Mouse (Mus musculus) kidney, postnatal 25 days (tissue): ENCODE results near the gene Ptgfrn.

Source experiments
- DNase-seq, 2 experiments: peaks; one replicate each; pipeline ENCODE4 v3.0.0; 2021; ENCODE audit warnings: mixed read lengths in 2 of 2

Gene Ptgfrn

DNA sequence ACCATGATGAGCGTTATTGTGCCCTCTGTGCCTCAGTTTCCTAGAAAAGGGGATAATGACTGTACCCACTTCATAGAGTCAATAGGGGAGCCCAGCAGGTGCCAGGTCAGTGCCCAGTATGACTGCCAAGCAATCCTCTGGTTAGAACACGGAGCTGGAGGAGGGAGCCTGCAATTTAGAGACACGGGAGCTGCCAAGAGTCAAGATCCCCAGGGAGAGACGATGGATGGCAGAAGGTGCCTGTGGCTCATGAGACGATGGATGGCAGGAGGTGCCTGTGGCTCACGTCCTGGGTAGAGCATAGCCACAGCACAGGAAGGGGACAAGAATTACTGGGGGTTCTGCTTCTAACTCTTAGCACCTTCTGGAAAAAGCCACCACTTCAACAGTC is 32.4 kb downstream of the Ptgfrn start:
- peak in 1 of 2 experiments; percentile 35 for DNase-seq

DNA sequence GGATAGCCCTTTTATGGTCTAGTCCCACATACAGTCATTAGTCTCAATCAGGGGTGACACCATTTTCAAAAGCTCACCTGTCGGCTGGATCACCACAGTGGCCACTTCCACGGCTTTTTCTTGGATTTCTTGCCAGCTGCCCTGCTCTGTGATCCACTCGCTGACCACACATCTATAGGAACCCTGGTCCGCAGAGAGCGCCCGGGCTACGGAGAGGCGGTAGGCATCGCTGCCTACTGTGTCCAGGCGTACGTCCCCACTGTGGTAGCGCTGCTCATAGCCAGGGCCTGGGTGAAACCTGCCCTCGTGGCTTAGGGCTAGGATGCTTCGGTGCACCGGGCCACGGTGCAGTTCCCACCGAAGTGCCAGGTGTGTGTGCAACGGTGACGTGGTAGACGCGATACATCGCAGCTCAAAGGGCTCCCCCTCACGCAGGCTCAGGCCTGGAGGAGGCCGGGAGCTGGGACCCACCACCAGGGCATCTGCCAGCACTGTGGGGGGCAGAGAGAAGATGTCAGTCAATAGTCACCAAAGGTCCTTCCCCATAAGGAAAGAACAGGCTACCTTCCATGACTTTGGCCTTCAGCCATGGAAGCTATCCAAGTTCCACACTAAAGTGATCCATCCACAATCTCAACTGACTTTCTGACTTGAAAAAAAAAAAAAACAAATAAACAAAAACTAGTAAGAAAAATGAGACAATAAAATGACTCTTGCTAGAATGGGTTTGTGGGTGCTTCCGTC is 32.9 kb downstream of the Ptgfrn start:
- peak; percentile 43 to 50 for DNase-seq

DNA sequence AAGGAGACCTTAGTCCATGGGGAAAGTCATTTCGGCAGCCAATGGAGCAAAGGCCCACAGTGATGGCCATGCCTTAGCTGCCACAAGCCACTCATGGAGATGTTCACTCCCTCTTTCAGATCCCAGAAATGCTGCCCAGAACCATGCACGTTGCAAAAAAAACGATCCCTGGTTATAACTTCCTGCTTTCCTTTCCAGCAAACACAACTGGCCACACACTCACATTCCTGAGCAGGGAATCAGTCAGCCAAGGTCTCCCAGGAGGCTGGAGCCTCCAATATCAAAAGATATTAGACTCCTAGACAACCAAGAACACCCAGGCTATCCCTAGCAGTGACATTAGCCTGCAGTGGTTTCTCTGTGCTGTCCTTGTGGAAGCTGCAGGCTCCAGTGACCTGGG is 34.2 kb downstream of the Ptgfrn start:
- no peak for DNase-seq

DNA sequence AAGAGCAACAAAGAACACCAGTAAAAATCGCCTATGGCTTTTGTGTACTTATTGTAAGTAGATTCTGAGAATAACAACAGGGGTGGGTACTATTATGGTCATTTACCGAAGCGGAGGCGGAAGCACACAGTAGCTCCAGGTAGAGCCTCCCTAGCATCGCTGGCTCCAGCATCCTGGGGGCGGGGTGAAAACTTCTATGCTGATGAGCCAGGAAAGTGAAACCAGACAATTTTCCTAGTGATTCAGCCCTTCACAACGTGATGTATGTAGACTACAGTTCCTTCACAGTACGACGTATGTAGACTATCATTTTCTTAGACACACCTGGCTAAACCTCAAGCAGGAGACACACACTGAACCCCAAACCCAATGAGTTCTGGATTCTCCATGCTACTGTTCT is 36.7 kb downstream of the Ptgfrn start:
- DNase-seq, result no peak

DNA sequence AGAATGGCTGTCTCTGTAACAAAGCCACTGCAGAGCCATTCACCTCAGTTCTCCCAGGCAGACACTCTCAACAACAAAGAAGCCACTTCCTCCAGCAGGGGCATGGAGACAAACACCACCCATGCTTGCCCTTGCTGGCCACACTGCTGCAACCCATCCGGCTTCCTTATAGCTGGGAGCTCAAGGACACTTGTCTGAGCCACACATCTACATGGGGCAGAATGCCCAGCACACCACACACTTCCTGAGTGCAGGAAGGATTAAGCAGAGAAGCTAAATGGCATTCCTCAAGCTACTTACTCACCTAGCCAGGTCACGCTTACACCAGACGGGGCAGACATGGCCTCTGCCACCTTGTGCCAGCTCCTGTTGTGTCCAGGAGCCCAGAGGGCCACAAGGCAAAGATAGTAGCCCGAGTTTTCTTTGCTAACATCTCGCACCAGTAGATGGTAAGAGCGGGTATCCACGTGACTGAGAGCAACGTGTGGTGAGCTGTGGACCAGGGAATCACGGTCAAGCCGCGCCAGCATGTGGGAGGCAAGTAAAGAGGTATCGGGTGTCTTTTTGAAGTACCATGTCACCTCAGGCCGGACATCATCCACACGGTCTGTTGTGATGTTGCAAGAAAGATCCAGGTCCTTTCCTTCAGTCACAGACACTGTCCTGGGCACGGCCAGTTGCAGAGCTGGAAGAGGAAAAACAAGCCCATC is 37.4 kb downstream of the Ptgfrn start:
- no peak for DNase-seq

DNA sequence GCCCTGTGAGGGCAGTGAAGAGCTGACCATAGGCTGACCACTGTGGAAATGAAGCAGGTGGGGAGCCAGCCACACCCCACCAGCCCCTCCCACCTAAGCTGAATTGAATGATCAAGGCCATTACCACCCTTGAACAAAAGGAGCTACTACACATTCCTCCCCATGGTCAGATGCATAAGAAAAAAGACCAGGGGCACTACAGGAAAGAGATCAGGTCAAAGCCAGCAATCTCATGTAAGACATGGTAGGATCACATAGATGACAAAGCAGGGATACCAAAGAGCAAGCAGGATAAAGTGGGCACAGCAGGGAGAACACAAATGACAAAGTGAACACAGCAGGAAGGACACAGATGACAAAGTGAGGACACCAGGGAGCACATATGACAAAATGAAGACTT is 38.5 kb downstream of the Ptgfrn start:
- no peak for DNase-seq

DNA sequence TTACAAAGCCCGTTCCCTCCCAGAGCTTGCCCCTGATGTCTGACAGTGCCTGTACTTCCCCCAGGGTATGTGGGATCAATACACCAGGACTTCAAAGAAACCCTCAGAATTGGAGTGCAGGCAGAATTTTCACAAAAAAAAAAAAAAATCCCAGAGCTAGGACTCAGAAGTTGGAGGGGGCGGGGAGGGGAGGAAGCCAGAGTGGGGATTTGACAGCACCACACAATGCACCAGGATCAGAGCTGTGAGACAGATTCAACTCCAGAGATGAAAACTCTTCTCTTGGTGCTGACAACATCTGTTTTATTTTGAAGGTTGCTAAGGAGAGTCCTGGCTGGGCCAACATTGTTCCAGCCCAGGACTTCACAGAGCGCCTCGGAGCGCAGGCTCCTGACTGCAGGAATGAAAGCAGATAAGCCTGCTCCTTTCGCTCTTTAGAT is 39.3 kb downstream of the Ptgfrn start:
- no peak for DNase-seq

DNA sequence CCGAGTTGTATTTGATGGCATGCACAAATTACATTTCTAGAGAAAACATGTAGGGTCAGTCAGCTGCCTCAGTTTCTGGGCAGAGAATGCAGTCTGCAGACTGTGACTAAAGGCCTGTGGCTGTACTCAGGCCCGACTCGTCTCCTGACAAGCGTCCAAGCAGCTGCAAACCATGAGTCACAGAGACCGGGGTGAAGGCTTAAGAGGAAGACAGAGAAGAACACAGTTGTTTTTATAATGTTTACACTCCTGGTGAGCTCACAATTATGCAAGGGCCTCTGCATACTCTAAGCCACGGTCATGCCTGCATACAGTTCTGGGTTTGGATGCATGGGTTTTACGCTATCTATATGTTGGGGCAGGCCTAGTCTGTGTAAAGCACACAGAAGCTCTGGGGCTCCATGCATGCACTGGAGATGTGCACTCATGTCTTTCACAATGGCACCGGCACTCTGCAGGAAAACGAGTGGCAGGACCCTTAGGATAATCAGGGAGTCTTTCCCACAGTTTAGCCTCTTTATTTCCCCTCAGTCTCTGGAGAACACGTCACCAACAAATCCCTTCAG is 39.8 kb downstream of the Ptgfrn start:
- DNase-seq, result peak; percentile 33 to 53

DNA sequence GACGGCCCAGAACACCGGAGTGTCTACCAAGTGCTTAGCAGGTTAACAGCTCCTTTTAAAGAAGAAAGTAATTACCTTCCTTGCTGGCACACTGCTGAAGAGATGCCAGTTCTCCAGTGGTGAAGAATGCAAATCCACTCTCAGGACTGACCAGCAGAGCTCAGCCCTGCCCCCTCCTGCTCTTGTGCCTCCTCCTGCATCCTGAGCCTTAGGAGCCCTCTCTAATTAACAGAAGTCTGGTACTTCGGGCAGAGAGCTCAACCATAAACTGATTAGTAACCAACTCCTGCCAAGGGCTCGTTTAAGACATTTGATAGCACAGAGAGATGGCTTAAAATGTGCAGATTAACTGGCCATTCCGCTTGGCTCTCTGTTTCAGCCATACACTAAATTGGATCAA is 41.4 kb downstream of the Ptgfrn start:
- no peak for DNase-seq

DNA sequence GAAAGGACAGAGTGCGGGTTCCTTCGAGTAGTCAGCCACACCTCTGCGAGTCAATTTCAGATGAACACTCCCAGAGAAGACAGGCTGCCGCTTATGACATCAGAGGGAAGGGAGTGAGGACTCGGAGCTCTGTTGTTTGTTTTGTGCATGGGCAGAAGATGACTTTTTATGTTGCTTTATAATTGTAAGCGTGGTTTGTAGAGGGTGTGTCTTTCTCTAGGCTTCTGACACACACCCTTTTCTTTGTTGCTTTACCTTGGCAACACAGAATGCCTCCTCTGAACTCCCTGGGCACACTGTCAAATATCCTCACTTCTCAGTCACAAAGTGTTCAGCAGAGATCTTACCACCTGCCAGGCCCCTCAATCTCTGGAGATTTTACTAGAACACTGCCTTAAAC is 43.9 kb downstream of the Ptgfrn start:
- DNase-seq, result no peak

DNA sequence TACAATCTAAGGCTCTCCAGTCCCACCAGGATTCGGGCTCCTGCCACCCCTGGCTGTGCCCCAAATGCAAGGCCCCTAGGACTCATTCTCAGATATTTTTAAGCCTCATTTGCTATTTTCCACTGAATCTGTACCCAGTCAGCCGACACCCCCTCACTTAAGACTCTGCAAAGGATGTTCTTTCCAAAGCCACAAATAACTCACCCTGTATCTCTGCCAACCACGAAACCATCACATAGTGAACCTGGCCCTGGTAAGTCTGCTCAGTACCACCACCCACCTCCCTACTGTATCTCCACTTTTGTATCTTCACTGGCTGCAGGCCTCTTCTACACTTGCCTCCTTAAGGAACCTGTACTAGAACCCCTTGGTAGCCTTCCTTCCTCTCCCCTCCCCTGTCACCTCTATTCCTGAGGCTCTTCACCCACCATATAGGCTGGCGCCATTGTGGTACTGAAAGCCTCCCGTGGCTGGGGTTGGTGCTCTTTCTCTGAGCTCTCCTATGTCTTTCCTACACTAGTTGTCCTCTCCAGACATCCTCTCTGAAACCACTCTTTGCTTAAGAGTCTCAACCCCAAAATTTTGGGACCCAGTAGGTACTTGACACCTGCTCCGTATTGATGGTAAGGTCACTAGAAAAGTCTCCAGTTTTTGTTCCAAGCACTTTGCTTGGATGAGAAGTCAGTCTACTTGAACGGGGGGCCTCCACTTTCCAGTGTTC is 48.1 kb downstream of the Ptgfrn start:
- DNase-seq, result no peak

DNA sequence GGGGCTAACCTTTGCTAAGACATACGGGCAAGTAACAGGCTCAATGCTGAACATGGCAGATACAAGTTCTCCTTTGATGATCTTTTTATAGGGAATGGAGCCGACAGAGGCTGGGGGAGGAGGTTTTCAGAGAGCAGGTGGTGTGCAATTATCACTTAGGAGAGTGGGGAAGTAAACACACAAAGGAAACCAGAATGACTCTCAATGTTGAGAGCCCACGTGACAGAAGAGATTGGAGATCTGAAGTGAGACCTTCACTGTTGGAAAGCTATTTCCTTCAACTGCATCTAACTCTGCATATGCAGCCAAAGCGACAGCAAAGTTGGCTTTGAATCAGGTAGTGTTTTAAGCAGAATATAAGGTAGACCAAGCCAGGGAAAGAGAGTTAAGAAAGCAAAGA is 50.9 kb downstream of the Ptgfrn start:
- DNase-seq, result peak in 1 of 2 experiments; percentile 12

DNA sequence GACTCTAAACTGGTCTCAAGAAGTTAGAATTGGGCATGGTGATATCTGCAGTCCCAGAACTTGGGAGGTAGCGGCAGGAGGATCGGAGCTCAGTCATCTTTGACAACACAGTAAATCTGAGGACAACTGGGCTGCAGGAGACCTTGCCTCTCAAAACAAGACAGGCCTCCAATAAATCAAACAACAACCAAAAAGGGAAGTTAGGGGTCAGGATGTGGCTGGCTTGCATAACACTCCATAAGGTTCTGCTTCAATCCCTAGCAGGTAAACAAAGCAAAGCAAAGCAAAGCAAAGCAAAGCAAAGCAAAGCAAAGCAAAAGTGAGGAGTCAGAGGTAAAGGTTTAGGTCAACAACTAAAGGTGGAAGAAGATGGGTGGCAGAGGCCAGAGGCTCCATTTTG is 51.9 kb downstream of the Ptgfrn start:
- no peak for DNase-seq

DNA sequence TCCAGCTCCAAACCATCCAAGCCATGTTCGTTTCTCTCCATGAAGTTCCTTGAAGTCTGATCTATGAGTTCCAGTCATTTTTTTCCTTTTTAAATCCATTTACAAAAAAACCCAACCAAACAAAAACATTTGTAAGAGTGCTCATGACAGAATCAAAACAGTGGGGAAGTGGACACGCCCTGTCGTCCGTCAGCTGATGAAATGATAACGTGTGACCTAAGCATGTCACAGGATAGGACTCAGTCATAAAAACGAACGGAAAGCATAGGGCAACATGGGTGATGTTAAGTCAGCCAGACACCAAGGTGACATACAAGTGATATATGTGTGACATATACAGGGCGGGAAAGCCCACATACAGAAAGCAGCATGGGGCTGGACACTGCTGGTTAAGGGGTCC is 54.9 kb downstream of the Ptgfrn start:
- no peak for DNase-seq

DNA sequence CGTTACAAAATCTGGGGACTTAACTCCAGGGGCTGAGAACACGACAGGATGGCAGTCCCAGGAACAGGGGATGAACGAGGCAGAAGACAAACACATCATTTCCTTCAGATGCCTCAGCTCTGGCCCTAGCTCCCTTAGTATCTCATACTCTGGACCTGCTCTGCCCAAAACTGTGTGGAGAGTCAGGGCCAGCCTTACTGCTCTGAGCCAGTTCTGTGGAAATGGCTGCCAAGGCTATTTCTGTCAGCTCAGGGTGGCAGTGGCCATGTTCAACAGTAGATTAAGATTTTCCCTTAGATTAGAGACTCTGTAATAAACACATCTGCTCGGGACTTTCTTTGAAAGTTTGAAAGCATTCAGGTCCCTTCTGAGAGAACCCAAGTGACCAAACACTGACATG is 58.5 kb downstream of the Ptgfrn start:
- peak in 1 of 2 experiments; percentile 31 for DNase-seq

DNA sequence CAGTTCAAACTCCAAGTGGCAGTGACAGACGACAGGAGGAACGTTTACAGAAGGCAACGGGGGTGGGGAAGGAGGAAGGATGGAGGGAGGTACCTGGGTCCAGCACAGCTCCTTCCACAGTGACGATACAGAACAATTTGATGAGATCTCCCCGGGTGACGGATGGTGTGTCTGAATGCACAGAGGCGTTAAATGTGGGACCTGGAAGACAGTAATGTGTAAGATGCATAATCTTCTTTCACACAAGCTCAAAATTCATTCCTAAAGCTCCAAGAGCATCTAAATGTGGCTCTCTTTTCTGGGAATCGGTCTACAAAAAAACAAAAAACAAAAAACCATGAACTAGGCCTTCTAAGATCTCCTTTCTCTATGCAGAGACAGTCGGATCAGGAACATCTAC is 60.1 kb downstream of the Ptgfrn start:
- DNase-seq, result no peak

DNA sequence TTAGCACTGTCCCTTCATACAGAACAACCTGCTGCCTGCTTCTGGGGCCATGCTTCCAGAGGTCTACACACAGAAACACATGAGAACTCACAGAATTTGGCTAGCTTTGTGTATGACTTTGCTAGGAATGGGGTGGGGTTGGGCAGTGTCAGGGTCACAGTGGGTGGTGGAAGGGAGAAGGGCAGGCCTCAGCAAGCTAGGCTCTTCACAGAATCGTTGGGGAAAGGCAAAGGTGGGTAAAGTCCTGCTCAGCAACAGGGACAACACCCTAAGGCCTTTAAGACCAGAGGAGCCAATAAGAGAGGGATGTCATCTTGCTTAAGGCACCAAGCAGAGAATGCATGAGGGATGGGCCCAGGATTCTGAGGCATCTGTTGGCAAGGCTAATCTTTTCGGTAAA is 61.3 kb downstream of the Ptgfrn start:
- DNase-seq, result no peak

DNA sequence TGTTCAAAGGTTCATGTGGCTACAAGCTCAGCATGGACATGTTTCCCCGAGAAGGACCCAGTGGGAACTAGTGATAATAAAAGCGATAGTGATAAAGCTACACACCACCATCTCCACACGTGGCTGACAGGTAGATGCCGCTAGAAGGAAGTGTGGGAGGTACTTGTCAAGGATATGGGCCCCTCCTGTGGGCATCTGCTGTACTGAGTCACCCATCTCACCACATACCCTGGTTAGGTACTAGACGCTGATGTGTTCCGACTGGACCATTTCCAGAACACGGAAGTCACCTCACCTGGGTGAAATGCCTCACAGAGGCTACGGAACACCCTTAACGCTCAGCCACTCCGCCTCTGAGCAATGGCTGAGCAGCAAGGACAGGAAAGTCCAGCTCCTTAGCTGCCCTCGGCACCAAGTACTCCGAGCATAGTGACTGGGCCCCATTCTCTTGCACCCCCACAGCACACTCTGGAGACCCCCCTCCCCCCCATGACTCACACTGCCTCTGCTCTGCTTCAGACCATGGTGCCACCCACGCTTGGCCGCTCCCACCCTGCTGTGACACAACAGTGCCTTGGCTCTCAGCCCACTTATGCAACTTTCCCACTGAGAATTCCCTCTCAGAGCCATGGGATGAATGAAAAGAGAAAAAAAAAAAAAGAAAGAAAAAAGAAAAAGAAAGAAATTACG is 62.3 kb downstream of the Ptgfrn start:
- DNase-seq, result peak; percentile 34 to 59

DNA sequence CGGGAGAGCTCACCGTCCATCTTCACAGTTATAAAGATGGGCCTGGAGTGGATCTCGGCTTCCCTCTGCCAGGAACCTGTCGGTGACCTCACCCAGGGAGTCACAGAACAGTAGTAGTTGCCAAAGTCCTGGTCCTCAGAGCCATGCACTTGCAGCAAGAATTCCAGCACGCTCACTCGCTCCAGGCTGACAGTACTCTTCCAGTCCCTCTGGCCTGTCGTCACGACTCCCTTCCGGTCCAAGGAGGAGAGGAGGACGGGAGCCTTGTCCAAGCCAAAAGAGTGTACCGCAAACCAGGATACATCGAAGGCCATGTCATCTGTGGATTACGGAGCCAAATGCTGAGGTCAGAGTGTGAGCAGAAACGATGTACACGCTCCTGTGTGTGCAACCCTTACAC is 64.6 kb downstream of the Ptgfrn start:
- peak in 1 of 2 experiments; percentile 36 for DNase-seq

DNA sequence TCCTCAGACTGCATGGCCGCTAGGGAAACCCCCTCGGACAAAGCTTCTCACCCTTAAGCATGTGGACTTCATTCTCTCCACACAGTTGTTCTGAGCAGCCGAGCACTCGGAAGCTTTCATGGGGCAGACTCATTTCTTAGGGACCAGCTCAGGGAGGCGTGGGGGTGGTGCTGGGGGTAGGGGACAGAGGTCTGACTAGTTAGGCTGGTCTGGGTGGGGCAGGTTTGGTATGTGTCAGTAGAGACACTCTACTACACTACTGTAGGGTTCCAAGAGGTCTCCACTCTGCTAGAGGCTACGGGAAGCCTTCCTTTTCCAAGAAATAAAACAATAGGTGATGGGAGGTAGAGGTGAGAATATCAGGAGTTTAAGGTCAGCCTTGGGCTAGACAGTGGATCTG is 65.4 kb downstream of the Ptgfrn start:
- DNase-seq, result no peak

DNA sequence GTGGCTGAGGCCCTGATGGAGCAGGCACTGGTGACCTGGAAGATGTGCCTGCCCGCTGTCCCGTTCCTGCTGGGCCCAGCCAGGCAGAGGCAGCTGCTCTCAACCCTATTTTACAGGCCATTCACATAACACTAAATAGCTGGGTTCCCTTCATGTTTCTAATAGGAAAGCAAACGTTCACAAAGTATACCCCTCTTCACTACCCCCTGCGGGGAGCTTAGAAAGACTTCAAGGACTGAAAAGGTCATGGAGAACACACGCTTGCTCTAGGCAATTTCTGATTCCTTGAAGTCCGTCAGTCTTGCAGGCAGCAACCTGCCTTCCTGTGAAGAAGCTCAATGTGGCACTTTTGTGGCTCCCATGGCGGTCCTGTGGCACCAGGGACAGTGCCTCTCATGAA is 68.1 kb downstream of the Ptgfrn start:
- DNase-seq, result no peak

DNA sequence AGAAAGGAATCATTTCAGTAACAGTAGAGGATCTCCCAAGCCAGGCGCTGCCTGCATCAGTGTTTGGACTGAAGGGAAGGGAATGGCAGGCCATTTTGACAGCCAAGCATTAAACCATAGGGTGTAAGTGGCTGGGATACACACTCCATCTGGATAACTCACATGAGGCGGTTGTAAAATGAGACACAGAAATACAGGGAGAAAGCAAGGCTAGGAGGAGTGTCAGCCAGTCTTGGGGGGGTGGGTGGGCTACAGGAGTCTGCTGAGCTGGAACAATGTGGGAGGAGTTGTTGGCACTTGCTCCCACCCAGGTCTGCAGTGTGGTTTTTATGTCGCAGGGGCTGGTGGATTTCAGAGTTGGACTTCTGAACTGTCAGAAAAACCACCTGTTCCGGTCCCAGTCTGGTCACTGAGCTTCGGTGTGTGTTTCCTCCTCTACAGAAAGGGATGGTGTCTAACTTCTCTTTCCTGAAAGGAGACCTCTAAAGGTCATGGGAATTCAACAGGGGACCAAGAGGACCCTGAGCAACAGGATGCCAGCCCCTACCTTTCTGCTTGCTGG is 72.0 kb downstream of the Ptgfrn start:
- no peak for DNase-seq

DNA sequence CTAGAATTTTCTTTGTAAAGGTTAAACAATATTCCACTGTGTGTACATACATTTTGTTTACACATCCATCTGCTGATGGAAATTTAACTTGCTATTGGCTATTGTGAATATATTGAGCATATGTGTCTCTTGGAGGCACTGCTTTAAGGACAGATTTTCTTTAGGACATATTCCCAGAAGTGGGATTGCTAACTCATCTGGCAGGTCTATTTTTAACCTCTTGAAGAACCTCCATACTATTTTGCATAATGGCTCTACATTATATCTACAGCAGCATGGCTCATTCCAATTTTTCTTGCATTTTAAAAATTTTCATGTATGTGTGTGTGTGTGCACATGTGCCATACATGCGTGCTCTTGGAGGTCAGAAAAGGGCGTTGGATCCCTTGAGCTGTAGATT is 74.1 kb downstream of the Ptgfrn start:
- DNase-seq, result no peak
